Mouse (Mus musculus) cerebellum, adult (tissue): ENCODE data around the gene Gck.
"Not testable (repeated sequence)": the region's sequence is repeated elsewhere in the genome, so short reads cannot be mapped to it uniquely, and the experiment has no call there.

Experiments used
- ATAC-seq: cut with Nextera tagmentation; 2 replicates; pipeline ENCODE4 v1.9.2; 2017; ENCODE audit warnings: mild to moderate bottlenecking, moderate library complexity, mixed read lengths; ENCODE audit not compliant: insufficient number of reproducible peaks, low FRiP score, low TSS enrichment

Gene Gck

GRCm38 (mm10) chr11:5955546-5956276, 5.8 kb upstream of the Gck start, which contains the start of gene Ykt6:
TSS of gene Ykt6 (plus strand) at chr11:5955693.
- peak; percentile 95 for ATAC-seq

GRCm38 (mm10) chr11:5954965-5955504, 5.2 kb upstream of the Gck start:
- ATAC-seq, result peak; percentile 51; the same call in 1 of the 2 replicates

GRCm38 (mm10) chr11:5954435-5954834, 4.6 kb upstream of the Gck start:
- no peak for ATAC-seq

DNA sequence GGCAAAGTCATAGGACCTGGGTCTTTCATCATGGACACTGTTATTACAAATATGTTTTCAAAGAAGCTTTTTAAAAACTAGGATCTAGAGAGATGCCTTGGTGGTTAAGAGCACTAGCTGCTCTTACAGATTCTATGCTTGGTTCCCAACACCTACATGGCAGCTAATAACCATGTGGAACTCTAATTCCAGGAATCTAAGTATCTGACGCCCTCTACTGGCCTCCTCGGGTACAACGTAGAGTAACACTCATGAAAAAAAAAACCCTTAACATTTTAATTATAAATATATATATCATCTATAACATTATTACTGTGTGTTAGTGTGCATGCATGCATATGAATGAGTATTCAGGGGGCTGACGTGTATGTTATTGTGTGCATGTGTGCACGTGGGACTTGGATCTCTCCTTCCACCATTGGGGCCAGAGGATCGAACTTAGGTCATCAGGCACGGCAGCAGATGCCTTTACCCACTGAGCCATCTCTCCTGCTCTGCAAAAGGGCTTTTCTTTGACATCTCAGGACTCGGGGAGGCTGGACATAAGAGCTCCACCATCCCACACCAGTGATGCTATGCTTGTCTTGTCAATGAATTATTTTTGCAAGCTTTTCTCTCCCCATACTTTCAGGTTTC, 3.4 kb upstream of the Gck start:
- no peak for ATAC-seq

DNA sequence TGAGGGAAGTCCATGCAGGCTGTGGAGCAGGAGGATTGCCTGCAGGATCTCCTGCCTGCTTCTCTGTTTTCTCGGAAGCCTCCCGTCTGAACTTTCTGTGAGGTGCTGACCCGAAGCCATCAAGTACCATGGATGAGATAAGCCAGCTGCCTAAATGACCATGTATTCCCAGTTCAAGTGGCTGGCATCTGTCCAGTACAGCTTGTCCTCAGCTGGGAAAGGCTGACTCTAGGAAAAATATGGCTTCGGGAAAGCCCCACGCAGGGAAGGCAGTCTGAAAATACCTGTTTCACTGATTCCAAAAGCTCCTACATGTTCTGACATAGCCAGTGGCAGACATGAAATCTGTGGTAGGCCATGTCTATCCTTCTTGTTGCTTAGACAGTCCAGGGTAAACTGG, 2.6 kb upstream of the Gck start:
- ATAC-seq, result no peak

- ATAC-seq, result no peak
These were observed 1.2 kb downstream of the Gck start for GRCm38 (mm10) chr11:5948546-5949250.

GRCm38 (mm10) chr11:5947796-5948195, 2.1 kb downstream of the Gck start:
- no peak for ATAC-seq

GRCm38 (mm10) chr11:5945096-5945495, 4.8 kb downstream of the Gck start:
- ATAC-seq, result no peak

DNA sequence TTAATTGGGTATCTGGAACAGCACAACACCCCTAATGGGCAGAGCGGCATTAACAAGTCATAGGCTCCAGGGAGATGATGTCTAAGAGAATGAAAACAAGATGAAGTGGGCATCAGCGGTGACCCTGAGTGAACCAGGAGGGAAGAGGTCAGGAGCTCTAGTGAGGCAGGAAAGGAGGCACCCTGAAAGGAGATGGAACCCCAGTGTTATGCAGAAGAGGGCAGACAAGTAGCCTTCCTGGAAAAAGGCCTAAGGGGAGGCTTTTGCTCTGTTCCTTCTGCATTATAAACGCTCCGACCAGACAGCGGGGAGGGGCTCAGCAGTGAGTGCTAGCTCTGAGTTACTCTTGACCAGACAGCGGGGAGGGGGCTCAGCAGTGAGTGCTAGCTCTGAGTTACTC, 6.9 kb downstream of the Gck start:
- no peak for ATAC-seq

GRCm38 (mm10) chr11:5934531-5934930, 15.3 kb downstream of the Gck start:
- not testable (repeated sequence) for ATAC-seq

DNA sequence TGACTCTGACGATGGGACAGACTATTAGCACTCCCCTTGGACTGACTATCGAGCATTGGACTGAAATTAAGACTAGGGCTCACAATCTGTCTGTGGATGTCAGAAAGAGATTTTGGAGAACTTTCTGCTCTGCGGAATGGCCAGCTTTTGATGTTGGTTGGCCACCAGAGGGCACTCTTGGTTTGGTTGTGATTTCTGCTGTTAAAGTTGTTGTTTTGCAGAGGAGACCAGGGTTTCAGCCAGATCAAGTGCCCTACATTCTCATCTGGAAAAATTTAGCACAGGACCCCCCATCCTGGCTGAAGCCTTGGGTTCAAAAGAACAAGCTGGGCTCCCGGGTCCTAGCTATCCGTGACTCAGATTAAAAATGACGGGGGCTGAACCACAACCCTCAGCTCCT, 17.9 kb downstream of the Gck start:
- ATAC-seq, result not testable (repeated sequence)

GRCm38 (mm10) chr11:5930578-5930977, 19.3 kb downstream of the Gck start:
- ATAC-seq, result no peak

DNA sequence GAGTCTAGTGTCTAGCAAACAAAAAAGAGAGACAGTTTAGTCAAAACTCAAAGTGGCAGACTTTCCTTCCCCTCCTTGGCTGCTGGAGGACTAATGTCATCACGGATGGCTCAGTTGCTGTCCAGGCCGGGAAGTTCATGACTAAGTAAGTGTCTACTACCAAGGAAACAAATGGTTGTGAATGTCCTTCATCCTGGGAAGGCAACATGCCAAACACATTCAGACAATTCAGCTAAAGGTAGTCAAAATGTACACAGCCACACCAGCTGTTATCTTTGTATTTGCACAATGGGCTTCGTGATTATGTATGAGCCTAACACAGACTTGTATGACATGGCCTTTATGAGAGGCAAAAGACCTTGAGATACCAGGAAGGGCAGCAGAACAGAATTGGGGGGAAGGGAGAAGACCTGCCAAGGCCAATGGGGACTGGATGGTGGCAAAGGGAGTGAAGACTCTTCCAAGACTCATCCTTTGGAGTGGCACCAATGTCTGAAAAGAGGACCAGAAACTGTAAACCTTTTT, 23.1 kb downstream of the Gck start:
- no peak for ATAC-seq

DNA sequence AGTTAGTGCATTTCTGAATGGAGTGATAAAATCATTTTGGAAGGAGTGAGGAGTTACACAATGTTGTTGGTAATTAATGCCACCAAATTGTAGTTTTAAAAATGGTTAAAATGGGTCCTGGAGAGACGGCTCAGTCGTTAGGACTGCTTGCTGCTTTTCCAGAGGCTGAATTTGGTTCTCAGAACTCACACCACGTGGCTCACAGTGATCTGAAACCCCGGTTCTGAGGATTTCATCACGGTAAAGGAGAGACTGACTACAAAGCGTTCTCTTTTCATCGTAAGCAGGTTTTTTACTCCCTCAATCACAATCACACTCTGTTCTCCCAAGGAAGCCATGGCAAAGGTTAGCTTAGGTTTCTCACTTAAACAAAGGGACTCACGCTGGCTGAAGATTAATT, 25.2 kb downstream of the Gck start:
- no peak for ATAC-seq

DNA sequence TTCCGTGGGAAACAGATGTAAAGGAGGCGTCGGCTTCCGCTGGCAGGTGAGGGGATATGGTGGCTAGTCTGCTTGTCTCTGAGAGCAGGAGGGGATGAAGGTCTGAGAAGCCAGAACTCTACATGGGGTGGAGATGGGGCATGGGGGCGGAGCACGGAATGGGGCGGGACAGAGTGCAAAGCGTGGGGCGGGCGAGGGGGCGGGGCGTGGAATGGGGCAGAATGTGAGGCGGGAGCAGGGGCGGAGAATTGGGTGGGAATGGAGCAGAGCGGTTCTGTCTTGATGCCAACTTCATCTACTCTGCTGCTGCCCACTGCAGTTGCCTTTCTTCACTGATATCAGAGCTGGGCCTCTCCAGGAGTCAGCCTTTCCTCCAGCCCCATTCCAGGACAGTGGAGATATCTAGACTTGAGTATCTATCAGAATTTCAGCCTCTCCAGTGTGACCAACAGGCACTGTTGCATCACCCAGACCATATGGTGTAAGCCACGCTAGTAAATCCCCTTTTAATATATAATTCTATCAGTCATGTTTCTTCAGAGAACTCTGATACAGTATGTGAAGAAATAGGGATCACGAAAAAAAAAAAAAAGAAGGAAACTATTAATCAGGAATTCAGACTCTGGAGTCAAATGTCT, 29.4 kb downstream of the Gck start:
- ATAC-seq, result no peak

DNA sequence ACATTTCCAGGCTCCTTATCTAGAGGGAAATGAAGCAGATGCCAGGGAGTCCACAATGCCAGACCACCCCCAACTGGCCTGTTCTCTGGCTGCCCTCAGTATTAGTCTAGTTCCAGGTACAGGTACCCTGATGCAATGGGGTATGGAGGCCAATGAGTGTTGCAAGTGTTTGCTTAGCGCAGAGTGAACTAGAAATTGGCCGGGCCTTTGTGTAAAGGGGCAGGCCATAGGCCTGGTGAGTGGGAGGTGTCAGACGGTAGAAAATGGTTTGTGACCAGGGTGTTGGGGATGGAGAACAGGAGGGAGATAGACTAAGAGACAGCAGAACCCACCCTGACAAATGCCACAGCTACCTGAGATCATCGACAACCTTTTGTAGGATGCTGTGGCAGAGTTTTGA, 30.3 kb downstream of the Gck start:
- no peak for ATAC-seq

GRCm38 (mm10) chr11:5918111-5918510, 31.8 kb downstream of the Gck start:
- no peak for ATAC-seq

GRCm38 (mm10) chr11:5916178-5916548, 33.7 kb downstream of the Gck start:
- no peak for ATAC-seq

GRCm38 (mm10) chr11:5915429-5916177, 34.3 kb downstream of the Gck start:
- no peak for ATAC-seq

DNA sequence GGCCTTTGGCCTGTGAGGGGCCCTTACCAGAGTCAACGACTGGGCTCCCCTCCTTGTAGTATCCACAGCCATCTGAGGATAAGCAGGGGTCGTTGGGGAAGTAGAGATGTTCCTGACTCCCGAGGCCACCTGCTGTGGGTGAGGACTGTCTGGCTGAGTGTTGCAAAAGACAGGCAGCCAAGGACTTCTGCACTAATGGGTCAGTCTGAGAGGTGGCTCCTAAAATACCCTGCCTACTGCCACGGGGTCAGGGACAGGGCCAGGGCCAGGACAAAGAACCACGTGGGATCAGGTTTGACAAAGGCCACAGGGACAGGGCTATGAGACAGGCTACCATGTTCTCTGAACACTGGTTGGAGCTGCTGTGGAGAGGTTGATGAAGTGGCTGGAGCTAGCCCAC, 34.9 kb downstream of the Gck start:
- ATAC-seq, result no peak
